Mouse (Mus musculus): ENCODE results near the gene Il27ra. TPM values are rescaled to one million over a fixed set of nuclear protein-coding genes. Genes with fewer than 3 reads are reported as not detected.
"Not testable (repeated sequence)": the region's sequence is repeated elsewhere in the genome, so short reads cannot be mapped to it uniquely, and the experiment has no call there.

Gene Il27ra
- polyA plus RNA-seq, 1 experiment from 2014 or later: 0.18 TPM

GRCm38 (mm10) chr8:84010625-84011611 is 31.5 kb downstream of the Il27ra start:
- CTCF ChIA-PET: interaction anchor here (1.0 to 2.1 kb wide), 11 partner anchors 9 to 196 kb away, joined by 3 to 6 read pairs (median 4); no protein-coding TSS in a partner anchor
- DNase-seq (ENCODE audit: low read depth, low spot score) (no peak), ATAC-seq (peak; percentile 66)
- TF ChIP-seq CTCF (IDR thresholded peaks at IDR 0.05): no peak
- in situ Hi-C loops (cut with MboI; ENCODE audit: low pct_unique_long_range_greater_than_20kb): loop anchor here (5.0 to 25.0 kb wide), 2 partner anchors 51 to 651 kb away; partner anchors contain the start of gene Ier2
- POLR2A ChIA-PET: interaction anchor here (1.3 to 2.8 kb wide), 2 partner anchors 11 to 17 kb away, joined by 3 to 8 read pairs; partner anchors contain the start of gene Palm3
- no peaks in the 10 kb centered on the region for H3K27me3 ChIP-seq

GRCm38 (mm10) chr8:84009876-84010275 is 32.5 kb downstream of the Il27ra start:
- no peak for TF ChIP-seq CTCF (IDR thresholded peaks at IDR 0.05)
- in situ Hi-C loops (cut with MboI; ENCODE audit: low pct_unique_long_range_greater_than_20kb): loop anchor here (5.0 to 25.0 kb wide), 3 partner anchors 52 to 652 kb away; partner anchors contain the start of gene Ier2
- no peaks in the 10 kb centered on the region for H3K27me3 ChIP-seq
- POLR2A ChIA-PET: interaction anchor here (0.5 to 2.8 kb wide), 2 partner anchors 12 to 167 kb away, joined by 6 to 8 read pairs; partner anchors contain the start of gene Palm3
- DNase-seq (ENCODE audit: low read depth, low spot score) (no peak), ATAC-seq (peak; percentile 38)
- CTCF ChIA-PET: interaction anchor here (1.0 to 2.1 kb wide), 11 partner anchors 10 to 197 kb away, joined by 3 to 6 read pairs (median 4); no protein-coding TSS in a partner anchor

- ChIA-PET CTCF (interaction anchor here (0.7 to 2.1 kb wide), 4 partner anchors 9 to 29 kb away, joined by 3 to 6 read pairs (median 3); no protein-coding TSS in a partner anchor), POLR2A (interaction anchor here (0.5 to 0.7 kb wide), 2 partner anchors 15 to 22 kb away, joined by 3 read pairs; no protein-coding TSS in a partner anchor)
- DNase-seq (ENCODE audit: low read depth, low spot score): no peak
- ATAC-seq: no peak
- TF ChIP-seq CTCF (IDR thresholded peaks at IDR 0.05): no peak
- in situ Hi-C loops (cut with MboI; ENCODE audit: low pct_unique_long_range_greater_than_20kb): loop anchor here (10.0 to 25.0 kb wide), 2 partner anchors 166 to 654 kb away; partner anchors contain the start of gene Ier2
- H3K27me3 ChIP-seq: no peaks in the 10 kb centered on the region
Measured at GRCm38 (mm10) chr8:84008362-84008761, 34.0 kb downstream of the Il27ra start.

GRCm38 (mm10) chr8:84005502-84005901 is 36.9 kb downstream of the Il27ra start:
- H3K27me3 ChIP-seq; CTCF ChIA-PET; ATAC-seq; DNase-seq (ENCODE audit: low read depth, low spot score): not testable (repeated sequence)
- in situ Hi-C loops (cut with MboI; ENCODE audit: low pct_unique_long_range_greater_than_20kb): loop anchor here (10.0 to 25.0 kb wide), 2 partner anchors 169 to 657 kb away; partner anchors contain the start of gene Ier2
- POLR2A ChIA-PET: interaction anchor here (0.7 kb wide), 1 partner anchor 120 kb away, joined by 3 read pairs; the partner anchor contains the start of gene Podnl1

GRCm38 (mm10) chr8:84004533-84005201 is 37.7 kb downstream of the Il27ra start:
- TF ChIP-seq CTCF (IDR thresholded peaks at IDR 0.05): no peak
- peak; percentile 85 for DNase-seq (ENCODE audit: low read depth, low spot score)
- peak; percentile 70 for ATAC-seq
- ChIA-PET POLR2A (interaction anchor here (0.7 to 1.2 kb wide), 2 partner anchors 17 to 121 kb away, joined by 3 read pairs; partner anchors contain the start of genes Palm3 and Podnl1), CTCF (no interaction called here)
- H3K27me3 ChIP-seq: no peaks in the 10 kb centered on the region
- in situ Hi-C loops (cut with MboI; ENCODE audit: low pct_unique_long_range_greater_than_20kb): loop anchor here (10.0 to 25.0 kb wide), 2 partner anchors 170 to 658 kb away; partner anchors contain the start of gene Ier2

- POLR2A ChIA-PET: interaction anchor here (1.2 kb wide), 1 partner anchor 18 kb away, joined by 3 read pairs; the partner anchor contains the start of gene Palm3
- no peaks in the 10 kb centered on the region for H3K27me3 ChIP-seq
- DNase-seq (ENCODE audit: low read depth, low spot score) (no peak), ATAC-seq (no peak)
- TF ChIP-seq CTCF (IDR thresholded peaks at IDR 0.05): no peak
- CTCF ChIA-PET: no interaction called here
- in situ Hi-C loops (cut with MboI; ENCODE audit: low pct_unique_long_range_greater_than_20kb): loop anchor here (10.0 to 25.0 kb wide), 2 partner anchors 171 to 659 kb away; partner anchors contain the start of gene Ier2
Measured at GRCm38 (mm10) chr8:84003612-84004246, 38.7 kb downstream of the Il27ra start.

GRCm38 (mm10) chr8:84002957-84003611 is 39.3 kb downstream of the Il27ra start:
- POLR2A ChIA-PET: interaction anchor here (0.6 kb wide), 1 partner anchor 135 kb away, joined by 3 read pairs; no protein-coding TSS in a partner anchor
- DNase-seq (ENCODE audit: low read depth, low spot score) (no peak), ATAC-seq (no peak)
- TF ChIP-seq CTCF (IDR thresholded peaks at IDR 0.05): no peak
- in situ Hi-C loops (cut with MboI; ENCODE audit: low pct_unique_long_range_greater_than_20kb): loop anchor here (10.0 to 25.0 kb wide), 2 partner anchors 172 to 659 kb away; partner anchors contain the start of gene Ier2
- CTCF ChIA-PET: no interaction called here
- H3K27me3 ChIP-seq: no peaks in the 10 kb centered on the region

- ATAC-seq (no peak), DNase-seq (ENCODE audit: low read depth, low spot score) (no peak)
- ChIA-PET CTCF (interaction anchor here (1.1 kb wide), 1 partner anchor 22 kb away, joined by 3 read pairs; no protein-coding TSS in a partner anchor), POLR2A (no interaction called here)
- no peak for TF ChIP-seq CTCF (IDR thresholded peaks at IDR 0.05)
- in situ Hi-C loops (cut with MboI; ENCODE audit: low pct_unique_long_range_greater_than_20kb): loop anchor here (10.0 to 25.0 kb wide), 2 partner anchors 173 to 661 kb away; partner anchors contain the start of gene Ier2
- no peaks in the 10 kb centered on the region for H3K27me3 ChIP-seq
Measured at GRCm38 (mm10) chr8:84001281-84002000, 40.9 kb downstream of the Il27ra start, which contains the start of gene 1700067K01Rik. Gene 1700067K01Rik (plus strand): TSS chr8:84001502.

All from Patski (cell line).